Mouse (Mus musculus) cerebellum, adult 11-12 months (tissue): ENCODE measurements around the gene Cd19.
A peak's percentile ranks its signal among the peaks of the same experiment; 100 is the strongest.

Experiments used
- DNase-seq: peaks from one replicate; pipeline ENCODE4 v3.0.0; 2022

The Cd19 gene

GRCm38 (mm10) chr7:126377278-126378158 lies 37.2 kb downstream of the Cd19 start, which contains the start of gene Spns1:
Spns1 (minus strand) TSS chr7:126377450.
- peak; percentile 97 for DNase-seq

GRCm38 (mm10) chr7:126376903-126377277 lies 37.8 kb downstream of the Cd19 start:
- no peak for DNase-seq

- no peak for DNase-seq
These were observed 39.7 kb downstream of the Cd19 start for GRCm38 (mm10) chr7:126375012-126375411.

DNA sequence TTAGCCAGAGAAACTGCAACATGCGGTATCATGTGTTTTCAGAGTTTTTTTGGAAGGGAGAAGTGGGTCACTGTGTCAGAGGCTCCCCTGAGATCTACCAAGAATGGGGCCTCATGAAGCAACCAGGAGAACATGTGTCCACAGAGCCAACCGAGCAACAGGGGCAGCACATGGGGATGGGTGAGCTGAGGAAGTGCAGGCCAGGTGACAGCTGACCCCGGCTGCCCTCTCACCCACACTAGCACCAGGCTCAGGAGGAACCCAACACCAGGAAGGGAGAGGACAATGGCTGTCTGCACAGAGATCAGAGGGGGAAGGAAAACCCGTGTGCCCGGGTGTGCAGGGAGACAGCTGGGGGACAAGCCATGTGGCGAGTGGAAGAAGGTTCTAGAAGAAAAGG lies 40.2 kb downstream of the Cd19 start:
- DNase-seq: no peak

- DNase-seq: no peak
These were observed 41.7 kb downstream of the Cd19 start for GRCm38 (mm10) chr7:126373007-126373406.

DNA sequence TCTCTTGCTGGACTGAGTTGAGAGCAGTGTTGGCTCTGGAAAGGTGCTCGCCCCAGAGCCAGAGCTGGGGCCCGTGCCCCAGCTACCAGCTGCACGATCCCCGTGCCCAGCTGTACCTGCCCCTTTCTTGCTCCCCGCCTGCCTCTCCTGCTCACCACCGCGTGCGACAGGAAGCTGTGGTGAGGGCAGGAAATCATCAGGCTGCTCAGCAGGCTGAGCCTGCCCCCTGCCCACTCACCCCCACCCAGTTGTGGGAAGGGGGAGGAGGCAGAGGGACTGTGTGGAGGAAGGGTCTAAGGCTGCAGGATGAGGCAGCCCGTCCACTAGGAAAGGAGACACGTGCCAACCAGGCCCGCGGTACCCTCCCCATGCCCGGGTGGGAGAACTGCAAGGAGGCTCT lies 45.3 kb downstream of the Cd19 start, which contains the start of gene Lat:
Lat (minus strand) TSS at position 178 of the 400 bp plus-strand sequence.
- no peak for DNase-seq

- DNase-seq: no peak
These were observed 46.3 kb downstream of the Cd19 start for GRCm38 (mm10) chr7:126368367-126368766.

DNA sequence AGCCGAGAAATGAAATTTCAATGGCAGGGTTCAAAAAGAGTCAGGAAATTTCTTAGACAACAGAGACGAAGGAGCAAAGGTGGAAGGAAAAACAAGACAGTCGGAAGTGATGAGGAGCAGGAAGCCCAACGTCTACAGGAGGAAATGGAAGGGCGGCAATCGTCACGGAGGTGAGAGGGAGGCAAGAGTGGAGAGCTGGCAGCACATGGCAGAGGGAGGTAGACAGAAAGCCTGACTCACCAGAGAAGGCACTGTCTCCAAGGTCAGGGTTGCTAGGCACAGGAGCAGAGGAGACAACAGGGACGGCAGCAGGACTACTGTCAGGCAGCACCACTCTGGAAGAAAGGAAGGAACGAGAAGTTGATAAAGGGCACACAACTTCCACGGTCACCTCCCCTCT lies 47.1 kb downstream of the Cd19 start:
- no peak for DNase-seq

- DNase-seq: no peak
These were observed 51.7 kb downstream of the Cd19 start for GRCm38 (mm10) chr7:126363038-126363437.

- DNase-seq: no peak
These were observed 55.6 kb downstream of the Cd19 start for GRCm38 (mm10) chr7:126359049-126359448.
